Mouse (Mus musculus) hindbrain, embryonic 11.5 days (tissue): ENCODE data around the gene St6gal1. TPM values are rescaled to one million over a fixed set of nuclear protein-coding genes. Genes with fewer than 3 reads are reported as not detected.

Experiments used
- ATAC-seq: fragments of 200-750 bp; cut with Nextera tagmentation; 2 replicates; pipeline ENCODE4 v1.8.0; 2017; ENCODE audit warnings: mild to moderate bottlenecking, moderate TSS enrichment, moderate library complexity; ENCODE audit not compliant: low FRiP score
- DNase-seq: peaks from one replicate; pipeline ENCODE4 v3.0.0-alpha.2; 2015; ENCODE audit warnings: low spot score
- H3K27ac ChIP-seq: fragments of 300-500 bp; sonication (generic); 2 replicates; pipeline ENCODE4 v1.5.1; 2014; ENCODE audit warnings: mild to moderate bottlenecking, low read depth, low read length
- H3K27me3 ChIP-seq: fragments of 300-500 bp; sonication (generic); 2 replicates; pipeline ENCODE4 v1.6.1; 2014; ENCODE audit warnings: mild to moderate bottlenecking, low read length, moderate library complexity, mixed read lengths; ENCODE audit not compliant: control insufficient read depth, insufficient read depth
- H3K36me3 ChIP-seq: fragments of 300-500 bp; sonication (generic); 2 replicates; pipeline ENCODE4 v1.6.1; 2014; ENCODE audit warnings: mild to moderate bottlenecking, low read length, moderate library complexity, mixed read lengths; ENCODE audit not compliant: control insufficient read depth, insufficient read depth
- H3K4me1 ChIP-seq: fragments of 300-500 bp; sonication (generic); replicated peaks from 2 replicates; pipeline ENCODE4 v1.6.1; 2014; ENCODE audit warnings: low read length, mixed read lengths; ENCODE audit not compliant: control insufficient read depth, insufficient read depth
- H3K4me2 ChIP-seq: fragments of 300-500 bp; sonication (generic); replicated peaks from 2 replicates; pipeline ENCODE4 v1.6.1; 2014; ENCODE audit warnings: mild to moderate bottlenecking, low read depth, low read length
- H3K4me3 ChIP-seq: fragments of 300-500 bp; sonication (generic); 2 replicates; pipeline ENCODE4 v1.5.1; 2014; ENCODE audit warnings: low read depth, low read length
- H3K9ac ChIP-seq: fragments of 300-500 bp; sonication (generic); 2 replicates; pipeline ENCODE4 v1.6.1; 2014; ENCODE audit warnings: low read depth, low read length
- H3K9me3 ChIP-seq: fragments of 300-500 bp; sonication (generic); 2 replicates; pipeline ENCODE4 v1.6.1; 2016; ENCODE audit warnings: low read length; ENCODE audit not compliant: control insufficient read depth
- WGBS: fragments of 180-500 bp; shearing (Covaris S2); extraction: QIAGEN DNeasy Blood & Tissue Kit; methylation state at CpG from one replicate; pipeline ENCODE4 v1.1.7; 2014; 5-methylcytosine and 5-hydroxymethylcytosine counted together
- polyA plus RNA-seq: library from polyadenylated mRNA; unstranded; fragments of >200 nt; fragmentation: Nextera tagmentation; extraction: Ambion mirVana; gene quantifications from 2 replicates; pipeline ENCODE4 v1.2.1, GENCODE M21; 2014

St6gal1 gene
- polyA plus RNA-seq, 1 experiment from 2014 or later: 32.7 TPM

DNA sequence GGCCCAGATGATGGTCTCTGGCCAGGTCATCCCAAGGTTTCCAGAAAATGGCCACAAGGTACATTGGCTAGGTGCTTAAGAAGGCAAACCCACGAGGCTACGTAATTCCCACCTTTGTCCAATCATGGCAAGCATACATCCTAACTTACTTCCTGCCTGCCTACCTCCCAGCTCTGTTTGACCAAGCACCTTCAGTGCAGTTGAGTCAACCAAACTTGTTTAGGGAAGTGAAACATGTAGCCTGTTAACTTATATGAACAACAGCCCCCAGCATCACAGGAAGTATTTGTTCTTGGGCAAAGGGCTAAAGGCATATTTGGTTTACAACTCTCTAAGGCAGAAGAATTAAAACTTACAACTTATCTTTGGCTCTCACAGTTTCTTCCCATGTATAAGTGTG, 38.7 kb upstream of the St6gal1 start:
- Histone ChIP-seq H3K9me3 (no peaks in the 10 kb centered on the region), H3K4me2 (no peak overlapping the region), H3K4me1 (no peaks in the 10 kb centered on the region), H3K27ac (no peak overlapping the region), H3K4me3 (no peak overlapping the region), H3K9ac (no peak overlapping the region), H3K27me3 (no peaks in the 10 kb centered on the region), H3K36me3 (no peaks in the 10 kb centered on the region)
- ATAC-seq (no peak), DNase-seq (no peak)
- WGBS: 89% methylated on average over 2 of the region's 2 CpGs

DNA sequence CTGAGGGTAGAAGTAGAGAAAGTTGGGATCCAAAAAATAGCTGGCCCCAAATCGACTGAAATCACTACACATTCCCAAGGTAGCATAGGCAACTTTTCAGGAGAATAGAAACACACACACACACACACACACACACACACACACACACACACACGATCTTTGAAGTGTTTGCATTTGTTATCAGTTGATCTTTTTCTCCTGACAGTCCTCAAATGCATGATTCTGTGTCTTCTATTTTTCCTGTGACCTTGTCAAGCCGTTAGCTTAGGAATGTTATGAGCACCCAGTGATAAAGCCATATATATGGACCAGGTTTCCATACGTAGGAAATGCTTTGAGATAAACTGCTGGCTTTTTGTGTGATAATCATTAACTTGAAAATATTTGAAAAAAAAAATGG, 38.1 kb upstream of the St6gal1 start:
- no peak overlapping the region for H3K4me2 ChIP-seq
- no peaks in the 10 kb centered on the region for H3K9me3 ChIP-seq
- no peak overlapping the region for H3K27ac ChIP-seq
- no peak overlapping the region for H3K4me3 ChIP-seq
- H3K36me3 ChIP-seq: no peaks in the 10 kb centered on the region
- ATAC-seq (no peak), DNase-seq (no peak)
- no peak overlapping the region for H3K9ac ChIP-seq
- no peaks in the 10 kb centered on the region for H3K4me1 ChIP-seq
- H3K27me3 ChIP-seq: no peaks in the 10 kb centered on the region
- 85% methylated on average over 4 of the region's 4 CpGs for WGBS

DNA sequence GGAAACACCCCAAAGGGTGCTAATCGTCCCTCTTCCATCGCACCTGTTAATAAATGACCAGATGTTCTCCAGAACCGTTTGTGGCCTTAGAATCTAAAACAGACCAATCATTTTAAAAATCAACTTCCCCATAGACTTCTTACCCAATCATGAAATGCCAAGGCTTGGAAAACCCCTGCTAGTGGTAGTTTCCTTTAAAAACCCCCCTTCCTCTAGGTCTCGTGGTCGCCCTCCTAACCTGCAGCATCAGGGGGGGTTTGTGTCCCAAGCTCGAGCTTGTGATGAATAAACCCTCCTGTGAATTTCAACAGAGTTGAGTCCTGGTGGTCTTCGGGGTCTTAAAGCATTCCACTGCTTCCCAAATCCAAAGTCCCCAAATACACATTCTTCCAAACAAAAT, 36.6 kb upstream of the St6gal1 start:
- no peak overlapping the region for H3K4me3 ChIP-seq
- no peak overlapping the region for H3K27ac ChIP-seq
- H3K4me1 ChIP-seq: no peaks in the 10 kb centered on the region
- no peaks in the 10 kb centered on the region for H3K27me3 ChIP-seq
- H3K9ac ChIP-seq: no peak overlapping the region
- no peaks in the 10 kb centered on the region for H3K9me3 ChIP-seq
- DNase-seq: no peak
- no peak overlapping the region for H3K4me2 ChIP-seq
- no peak for ATAC-seq
- no peaks in the 10 kb centered on the region for H3K36me3 ChIP-seq
- 80% methylated on average over 7 of the region's 7 CpGs for WGBS

DNA sequence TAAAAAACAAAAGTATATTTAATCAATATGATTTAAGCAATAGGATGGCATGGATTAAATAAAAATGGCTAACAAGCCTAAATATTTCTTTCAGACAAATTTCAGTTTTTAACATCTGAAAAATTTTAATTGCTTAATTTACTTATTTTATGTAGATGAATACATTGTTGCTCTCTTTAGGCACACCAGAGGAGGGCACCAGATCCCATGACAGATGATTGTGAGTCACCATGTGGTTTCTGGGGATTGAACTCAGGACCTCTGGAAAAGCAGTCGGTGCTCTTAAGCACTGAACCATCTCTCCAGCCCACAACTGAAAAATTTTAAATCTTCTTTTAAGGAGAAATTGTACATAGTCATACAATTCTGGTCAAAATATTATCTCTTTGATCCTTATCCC, 34.9 kb upstream of the St6gal1 start:
- no peak overlapping the region for H3K9ac ChIP-seq
- H3K4me2 ChIP-seq: no peak overlapping the region
- no peak overlapping the region for H3K27ac ChIP-seq
- 88% methylated on average over 1 of the region's 1 CpGs for WGBS
- no peak overlapping the region for H3K4me3 ChIP-seq
- ATAC-seq: no peak
- no peaks in the 10 kb centered on the region for H3K4me1 ChIP-seq
- H3K36me3 ChIP-seq: no peaks in the 10 kb centered on the region
- no peaks in the 10 kb centered on the region for H3K27me3 ChIP-seq
- DNase-seq: no peak
- H3K9me3 ChIP-seq: no peaks in the 10 kb centered on the region

DNA sequence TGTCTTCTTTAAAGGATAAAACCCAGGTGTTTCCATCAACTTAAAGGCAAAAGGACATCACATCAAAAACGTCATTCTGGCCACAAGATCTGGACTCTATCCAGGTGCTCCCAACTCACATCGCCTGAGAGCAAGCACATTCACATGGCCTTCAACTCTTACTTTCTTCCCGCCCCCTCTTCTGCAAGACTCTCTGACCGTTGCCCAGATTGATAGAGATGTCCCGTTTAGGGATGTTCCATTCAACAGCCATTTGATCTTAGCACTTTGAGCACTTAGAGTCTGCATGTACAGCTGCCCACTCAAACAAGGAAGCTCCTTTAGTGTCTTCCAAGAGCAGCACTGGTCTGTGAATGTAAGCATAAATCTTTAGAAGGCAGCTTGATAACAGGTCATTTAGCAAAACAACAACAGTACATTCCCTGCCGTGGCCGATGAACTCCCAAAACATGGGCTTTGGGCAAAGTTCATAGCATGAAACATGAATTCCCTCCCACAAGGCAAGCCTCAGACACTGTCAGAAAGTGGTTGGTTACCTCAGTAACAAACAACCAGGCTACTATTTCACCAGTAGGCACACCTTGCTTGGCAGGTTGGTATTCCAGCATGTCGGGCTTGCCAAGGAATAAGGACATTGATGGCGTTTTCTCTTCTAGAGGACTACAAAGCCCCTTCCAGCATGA, 32.8 kb upstream of the St6gal1 start:
- Histone ChIP-seq H3K4me1 (no peaks in the 10 kb centered on the region), H3K4me3 (no peak overlapping the region), H3K36me3 (no peaks in the 10 kb centered on the region), H3K9ac (no peak overlapping the region), H3K4me2 (no peak overlapping the region), H3K27me3 (no peaks in the 10 kb centered on the region), H3K27ac (no peak overlapping the region), H3K9me3 (no peaks in the 10 kb centered on the region)
- DNase-seq (no peak), ATAC-seq (no peak)
- 88% methylated on average over 9 of the region's 9 CpGs for WGBS

DNA sequence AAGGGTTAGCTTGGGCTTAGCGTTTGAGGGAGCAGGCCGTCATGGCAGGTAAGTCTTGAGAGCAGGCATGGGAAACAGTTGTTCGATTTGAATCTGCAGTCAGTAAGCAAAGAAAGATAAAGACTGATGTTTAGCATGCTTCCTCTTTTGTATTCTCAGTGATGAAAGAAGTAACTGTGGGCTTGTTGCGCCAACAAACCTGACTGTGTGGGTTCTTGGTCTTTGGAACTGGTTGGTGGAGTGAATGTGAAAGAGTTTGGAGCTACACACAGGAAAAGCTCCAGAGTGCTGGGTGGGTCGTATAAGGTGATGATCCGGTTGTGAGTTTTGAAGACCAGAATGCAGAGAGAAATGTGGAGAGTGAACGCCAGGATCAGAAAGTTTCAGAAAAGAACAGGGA, 28.9 kb upstream of the St6gal1 start:
- no peaks in the 10 kb centered on the region for H3K27me3 ChIP-seq
- 91% methylated on average over 7 of the region's 7 CpGs for WGBS
- no peaks in the 10 kb centered on the region for H3K4me1 ChIP-seq
- H3K9me3 ChIP-seq: no peaks in the 10 kb centered on the region
- H3K4me3 ChIP-seq: no peak overlapping the region
- H3K36me3 ChIP-seq: no peaks in the 10 kb centered on the region
- no peak overlapping the region for H3K4me2 ChIP-seq
- no peak overlapping the region for H3K9ac ChIP-seq
- no peak for DNase-seq
- ATAC-seq: no peak
- no peak overlapping the region for H3K27ac ChIP-seq

DNA sequence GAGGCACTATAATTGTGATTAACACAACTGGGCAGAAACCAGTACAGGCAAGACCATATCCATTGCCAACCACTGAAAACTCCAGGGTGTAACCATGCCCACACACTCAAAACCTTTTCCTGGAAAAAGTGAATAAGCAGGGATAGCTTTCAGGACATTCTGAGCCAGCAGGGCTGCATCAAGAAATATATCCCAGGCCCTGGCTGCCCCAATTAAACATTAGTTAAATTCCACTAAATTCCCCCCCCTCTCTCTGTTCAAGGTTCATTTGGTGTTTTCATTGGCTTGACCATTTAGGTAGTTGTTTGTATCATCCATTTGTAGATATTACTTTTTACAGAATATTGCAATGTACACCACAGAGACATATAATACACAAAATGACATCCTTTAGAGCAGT, 28.2 kb upstream of the St6gal1 start:
- no peaks in the 10 kb centered on the region for H3K27me3 ChIP-seq
- H3K9ac ChIP-seq: no peak overlapping the region
- DNase-seq: no peak
- H3K36me3 ChIP-seq: no peaks in the 10 kb centered on the region
- no peak overlapping the region for H3K4me3 ChIP-seq
- H3K4me1 ChIP-seq: no peaks in the 10 kb centered on the region
- H3K4me2 ChIP-seq: no peak overlapping the region
- H3K9me3 ChIP-seq: no peaks in the 10 kb centered on the region
- no peak overlapping the region for H3K27ac ChIP-seq
- ATAC-seq: no peak

DNA sequence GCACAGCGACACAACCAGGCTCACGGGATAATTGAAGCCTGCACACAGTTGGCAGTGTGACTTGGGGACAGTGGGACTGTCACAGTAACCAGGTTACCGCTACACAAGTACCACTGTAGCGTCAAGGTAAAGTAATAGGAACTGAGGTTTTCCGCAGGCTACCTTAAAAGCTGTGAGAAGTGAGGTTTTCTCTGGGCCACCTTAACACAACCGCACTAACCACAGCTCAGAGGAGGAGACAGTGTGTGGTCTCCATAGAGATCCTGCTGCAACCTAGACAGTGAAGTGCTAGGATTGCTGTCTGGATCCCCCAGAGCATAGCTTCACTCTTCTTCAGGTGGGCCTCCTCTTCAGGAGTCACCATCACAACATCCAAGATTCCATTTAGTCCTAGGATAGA, 27.7 kb upstream of the St6gal1 start:
- ATAC-seq (no peak), DNase-seq (no peak)
- Histone ChIP-seq H3K27me3 (no peaks in the 10 kb centered on the region), H3K4me1 (no peaks in the 10 kb centered on the region), H3K9me3 (no peaks in the 10 kb centered on the region), H3K4me3 (no peak overlapping the region), H3K36me3 (no peaks in the 10 kb centered on the region), H3K4me2 (no peak overlapping the region), H3K9ac (no peak overlapping the region), H3K27ac (no peak overlapping the region)
- WGBS: 94% methylated on average over 6 of the region's 6 CpGs

DNA sequence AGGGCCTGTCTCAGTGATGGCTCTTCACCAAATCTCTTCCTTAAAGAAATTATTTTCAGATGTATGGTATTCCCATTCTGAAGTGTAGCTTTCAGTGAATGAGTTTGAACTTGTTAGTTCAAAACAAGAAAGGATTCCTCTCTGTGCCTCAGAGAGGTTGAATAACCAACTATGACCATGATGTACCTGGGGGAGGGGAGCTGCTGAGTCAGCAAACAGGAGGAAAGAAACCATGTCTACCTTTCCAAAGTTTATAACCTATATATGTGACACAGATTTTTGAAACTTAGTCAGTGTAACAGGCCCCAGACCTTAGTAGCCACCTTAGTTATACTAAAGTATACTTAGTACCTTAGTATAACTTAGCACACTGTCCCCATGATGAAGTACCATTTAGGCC, 23.0 kb upstream of the St6gal1 start:
- no peak overlapping the region for H3K9ac ChIP-seq

More for the DNA sequence above, 23.0 kb upstream of the St6gal1 start:
- Histone ChIP-seq H3K4me3 (no peak overlapping the region), H3K27ac (no peak overlapping the region), H3K9me3 (no peaks in the 10 kb centered on the region), H3K36me3 (no peaks in the 10 kb centered on the region), H3K4me1 (no peaks in the 10 kb centered on the region), H3K27me3 (no peaks in the 10 kb centered on the region), H3K4me2 (no peak overlapping the region)
- DNase-seq (no peak), ATAC-seq (no peak)
